Mouse (Mus musculus) embryonic facial prominence, embryonic 13.5 days (tissue): ENCODE measurements around the gene Gm20767. TPM values are rescaled to one million over a fixed set of nuclear protein-coding genes. Genes with fewer than 3 reads are reported as not detected.
"Not testable (repeated sequence)": the region's sequence is repeated elsewhere in the genome, so short reads cannot be mapped to it uniquely, and the experiment has no call there.

Experiments used
- ATAC-seq: fragments of 200-750 bp; cut with Nextera tagmentation; 2 replicates; pipeline ENCODE4 v1.8.0; 2017; ENCODE audit warnings: low read depth; ENCODE audit not compliant: insufficient number of reproducible peaks, insufficient read depth, low FRiP score, low TSS enrichment
- H3K27ac ChIP-seq: fragments of 300-500 bp; sonication (generic); 2 replicates; pipeline ENCODE4 v1.5.1; 2015; ENCODE audit warnings: moderate library complexity, mild to moderate bottlenecking, inconsistent platforms
- H3K27me3 ChIP-seq: fragments of 300-500 bp; sonication (generic); 2 replicates; pipeline ENCODE4 v1.6.1; 2015; ENCODE audit warnings: mild to moderate bottlenecking, inconsistent platforms
- H3K36me3 ChIP-seq: fragments of 300-500 bp; sonication (generic); 2 replicates; pipeline ENCODE4 v1.6.1; 2015; ENCODE audit warnings: mild to moderate bottlenecking, inconsistent platforms
- H3K4me1 ChIP-seq: fragments of 300-500 bp; sonication (generic); 2 replicates; pipeline ENCODE4 v1.6.1; 2015; ENCODE audit warnings: inconsistent platforms
- H3K4me2 ChIP-seq: fragments of 300-500 bp; sonication (generic); 2 replicates; pipeline ENCODE4 v1.6.1; 2015; ENCODE audit warnings: moderate library complexity, mild to moderate bottlenecking, inconsistent platforms
- H3K4me3 ChIP-seq: fragments of 300-500 bp; sonication (generic); 2 replicates; pipeline ENCODE4 v1.5.1; 2015; ENCODE audit warnings: mild to moderate bottlenecking, inconsistent platforms
- H3K9ac ChIP-seq: fragments of 300-500 bp; sonication (generic); 2 replicates; pipeline ENCODE4 v1.6.1; 2015; ENCODE audit warnings: mild to moderate bottlenecking, inconsistent platforms
- H3K9me3 ChIP-seq: fragments of 300-500 bp; sonication (generic); 2 replicates; pipeline ENCODE4 v1.6.1; 2016; ENCODE audit warnings: inconsistent platforms
- WGBS: fragments of 180-500 bp; shearing (Covaris S2); methylation state at CpG from one replicate; pipeline ENCODE4 v1.1.7; 2015; ENCODE audit warnings: mixed read lengths; 5-methylcytosine and 5-hydroxymethylcytosine counted together
- polyA plus RNA-seq: library from polyadenylated mRNA; unstranded; fragments of >200 nt; fragmentation: Nextera tagmentation; extraction: Ambion mirVana; gene quantifications from 2 replicates; pipeline ENCODE4 v1.2.1, GENCODE M21; 2015

Gene Gm20767
- polyA plus RNA-seq, result not detected in 2 replicates

- not testable (repeated sequence) for ATAC-seq, H3K4me3 ChIP-seq
- WGBS, result 100% methylated on average over 2 of the region's 5 CpGs
Observed at GRCm38 (mm10) chr13:120139946-120140345, at the start of gene Gm20767. Gene Gm20767, plus strand, starts transcription at chr13:120140246.

GRCm38 (mm10) chr13:120092950-120093349, 47.1 kb upstream of the Gm20767 start:
- not testable (repeated sequence) for H3K9ac ChIP-seq, H3K27me3 ChIP-seq, H3K4me1 ChIP-seq, H3K36me3 ChIP-seq, H3K4me2 ChIP-seq, H3K27ac ChIP-seq, H3K4me3 ChIP-seq, H3K9me3 ChIP-seq, ATAC-seq
- WGBS, result no CpG with 5 or more reads among the region's 13 CpGs

More at GRCm38 (mm10) chr13:120139946-120140345, at the start of gene Gm20767:
- H3K27me3 ChIP-seq, H3K9me3 ChIP-seq, H3K36me3 ChIP-seq, H3K4me2 ChIP-seq, H3K4me1 ChIP-seq, H3K9ac ChIP-seq, H3K27ac ChIP-seq: not testable (repeated sequence)

- not testable (repeated sequence) for H3K27me3 ChIP-seq
- ATAC-seq, result peak; percentile 64; the same call in 1 of the 2 replicates
Observed at GRCm38 (mm10) chr13:120096241-120096937, 43.7 kb upstream of the Gm20767 start.

GRCm38 (mm10) chr13:120096938-120097256, 43.1 kb upstream of the Gm20767 start:
- WGBS, result 0% methylated on average over 6 of the region's 13 CpGs
- not testable (repeated sequence) for H3K9me3 ChIP-seq, H3K27ac ChIP-seq, H3K9ac ChIP-seq, H3K36me3 ChIP-seq, ATAC-seq, H3K4me1 ChIP-seq, H3K4me2 ChIP-seq, H3K4me3 ChIP-seq
- H3K27me3 ChIP-seq, result peaks cover 10% of the 10 kb centered on the region

More at GRCm38 (mm10) chr13:120096241-120096937, 43.7 kb upstream of the Gm20767 start:
- not testable (repeated sequence) for H3K27ac ChIP-seq, H3K9me3 ChIP-seq, H3K36me3 ChIP-seq, H3K4me1 ChIP-seq, H3K9ac ChIP-seq
- under 1% methylated on average over 26 of the region's 38 CpGs for WGBS
- peak overlapping the region; percentile 19 for H3K4me3 ChIP-seq
- peak overlapping the region; percentile 39; the same call in 1 of the 2 replicates for H3K4me2 ChIP-seq

- H3K9ac ChIP-seq, H3K9me3 ChIP-seq, H3K27ac ChIP-seq, H3K4me3 ChIP-seq, H3K36me3 ChIP-seq, H3K4me1 ChIP-seq, H3K4me2 ChIP-seq, ATAC-seq: not testable (repeated sequence)
- H3K27me3 ChIP-seq, result peaks cover 10% of the 10 kb centered on the region
- no CpG with 5 or more reads among the region's 5 CpGs for WGBS
Observed at GRCm38 (mm10) chr13:120099327-120099726, 40.7 kb upstream of the Gm20767 start.

- no CpG with 5 or more reads among the region's 5 CpGs for WGBS
- H3K36me3 ChIP-seq, H3K27ac ChIP-seq, H3K4me3 ChIP-seq, H3K9ac ChIP-seq, ATAC-seq, H3K9me3 ChIP-seq, H3K4me2 ChIP-seq, H3K4me1 ChIP-seq, H3K27me3 ChIP-seq: not testable (repeated sequence)
Observed at GRCm38 (mm10) chr13:120106504-120106903, 33.5 kb upstream of the Gm20767 start.

GRCm38 (mm10) chr13:120107000-120107399, 33.0 kb upstream of the Gm20767 start:
- H3K36me3 ChIP-seq, H3K4me1 ChIP-seq, H3K9ac ChIP-seq, H3K4me2 ChIP-seq, H3K4me3 ChIP-seq, H3K27ac ChIP-seq, ATAC-seq, H3K9me3 ChIP-seq, H3K27me3 ChIP-seq: not testable (repeated sequence)
- WGBS, result 64% methylated on average over 2 of the region's 2 CpGs

- 76% methylated on average over 2 of the region's 3 CpGs for WGBS
- not testable (repeated sequence) for H3K9ac ChIP-seq, H3K9me3 ChIP-seq, H3K4me1 ChIP-seq, H3K36me3 ChIP-seq, H3K27ac ChIP-seq, H3K27me3 ChIP-seq, ATAC-seq, H3K4me3 ChIP-seq, H3K4me2 ChIP-seq
Observed at GRCm38 (mm10) chr13:120142348-120142747, 2.3 kb downstream of the Gm20767 start.

- not testable (repeated sequence) for H3K9me3 ChIP-seq, H3K36me3 ChIP-seq, H3K4me1 ChIP-seq, H3K9ac ChIP-seq, H3K4me2 ChIP-seq, H3K27me3 ChIP-seq, H3K4me3 ChIP-seq, H3K27ac ChIP-seq, ATAC-seq
- WGBS, result 66% methylated on average over 3 of the region's 4 CpGs
Observed at GRCm38 (mm10) chr13:120149660-120150407, 9.8 kb downstream of the Gm20767 start.

GRCm38 (mm10) chr13:120150589-120150988, 10.5 kb downstream of the Gm20767 start:
- not testable (repeated sequence) for H3K27ac ChIP-seq, H3K4me2 ChIP-seq, H3K4me3 ChIP-seq, H3K4me1 ChIP-seq, ATAC-seq, H3K36me3 ChIP-seq, H3K27me3 ChIP-seq, H3K9me3 ChIP-seq, H3K9ac ChIP-seq
- WGBS, result 61% methylated on average over 3 of the region's 3 CpGs

- WGBS, result 54% methylated on average over 5 of the region's 5 CpGs
- not testable (repeated sequence) for H3K9me3 ChIP-seq, H3K4me1 ChIP-seq, H3K4me3 ChIP-seq, H3K27me3 ChIP-seq, ATAC-seq, H3K4me2 ChIP-seq, H3K36me3 ChIP-seq, H3K27ac ChIP-seq, H3K9ac ChIP-seq
Observed at GRCm38 (mm10) chr13:120168301-120168700, 28.3 kb downstream of the Gm20767 start.

GRCm38 (mm10) chr13:120172133-120172532, 32.1 kb downstream of the Gm20767 start, which contains the start of gene Gm21818:
Gene Gm21818, plus strand, starts transcription at chr13:120172433.
- H3K36me3 ChIP-seq, H3K9ac ChIP-seq, H3K27me3 ChIP-seq, H3K9me3 ChIP-seq, H3K4me1 ChIP-seq, ATAC-seq, H3K4me2 ChIP-seq, H3K4me3 ChIP-seq, H3K27ac ChIP-seq: not testable (repeated sequence)
- WGBS, result 75% methylated on average over 4 of the region's 4 CpGs
